Mouse (Mus musculus) testis, adult 2 months (tissue): Measurements from ENCODE around the gene Zfp827.

Experiments
- CTCF ChIP-seq: fragments of 200-500 bp; IDR thresholded peaks from 2 replicates; pipeline ENCODE4 v1.5.1; 2012; ENCODE audit warnings: low read depth, mild to moderate bottlenecking, inconsistent platforms, low read length, moderate library complexity; ENCODE audit not compliant: control insufficient read depth, insufficient read depth, insufficient replicate concordance
- POLR2A ChIP-seq: fragments of 200-500 bp; IDR thresholded peaks from 2 replicates; pipeline ENCODE4 v1.6.1; 2012; ENCODE audit warnings: low read depth, mild to moderate bottlenecking, inconsistent platforms, low read length, moderate library complexity; ENCODE audit not compliant: control insufficient read depth

GRCm38 (mm10) chr8:79094422-79094821, 66.2 kb downstream of the Zfp827 start:
- TF ChIP-seq CTCF (no peak), POLR2A (no peak)
